Mouse (Mus musculus) MEL (cell line): ENCODE data around the gene Akap13.

Experiments
- CTCF ChIP-seq, 3 experiments: IDR thresholded peaks in 2 of 3; conservative IDR thresholded peaks in 1 of 3; 2 replicates each; pipeline ENCODE4 v1.5.1; 2011 to 2012; ENCODE audit warnings: low read length in 3 of 3, low read depth in 2 of 3, mild to moderate bottlenecking in 2 of 3, improper control_type of control experiment in 1 of 3, inconsistent platforms in 1 of 3, mixed read lengths in 1 of 3, moderate library complexity in 1 of 3; ENCODE audit not compliant: control insufficient read depth in 1 of 3, insufficient read depth in 1 of 3, poor library complexity in 1 of 3, severe bottlenecking in 1 of 3
- ELF1 ChIP-seq: IDR thresholded peaks from 2 replicates; pipeline ENCODE4 v1.6.1; 2014; ENCODE audit warnings: low read depth, mild to moderate bottlenecking, inconsistent platforms, low read length, improper control_type of control experiment, moderate library complexity
- EP300 ChIP-seq, 2 experiments: IDR thresholded peaks; 2 replicates each; pipeline ENCODE4 v1.6.1; 2011; ENCODE audit warnings: improper control_type of control experiment in 2 of 2, low read length in 2 of 2, low read depth in 1 of 2, mild to moderate bottlenecking in 1 of 2
- GATA1 ChIP-seq: IDR thresholded peaks from 2 replicates; pipeline ENCODE4 v1.6.1; 2011; ENCODE audit warnings: low read depth, low read length, improper control_type of control experiment
- MEF2A ChIP-seq: IDR thresholded peaks from 2 replicates; pipeline ENCODE4 v1.6.1; 2014; ENCODE audit warnings: low read depth, mild to moderate bottlenecking, inconsistent platforms, low read length, improper control_type of control experiment; ENCODE audit not compliant: poor library complexity, insufficient replicate concordance, severe bottlenecking; ENCODE audit errors: extremely low read depth
- MYC ChIP-seq: IDR thresholded peaks from 2 replicates; pipeline ENCODE4 v1.6.1; 2011; ENCODE audit warnings: low read depth, mild to moderate bottlenecking, low read length, improper control_type of control experiment, moderate library complexity
- NRF1 ChIP-seq: IDR thresholded peaks from 2 replicates; pipeline ENCODE4 v1.6.1; 2014; ENCODE audit warnings: low read depth, mild to moderate bottlenecking, inconsistent platforms, low read length, improper control_type of control experiment, moderate library complexity; ENCODE audit not compliant: poor library complexity, insufficient read depth, severe bottlenecking
- POLR2A ChIP-seq, 2 experiments: IDR thresholded peaks; 2 replicates each; pipeline ENCODE4 v1.6.1; 2011 to 2012; ENCODE audit warnings: low read length in 2 of 2, mild to moderate bottlenecking in 2 of 2, control low read depth in 1 of 2, improper control_type of control experiment in 1 of 2, low read depth in 1 of 2, moderate library complexity in 1 of 2; ENCODE audit not compliant: control insufficient read depth in 1 of 2, insufficient read depth in 1 of 2, poor library complexity in 1 of 2
- POLR2AphosphoS2 ChIP-seq: IDR thresholded peaks from 2 replicates; pipeline ENCODE4 v1.6.1; 2011; ENCODE audit warnings: low read length, improper control_type of control experiment
- TAL1 ChIP-seq: IDR thresholded peaks from 2 replicates; pipeline ENCODE4 v1.6.1; 2012; ENCODE audit warnings: mild to moderate bottlenecking, inconsistent platforms, low read length, moderate library complexity, mixed read lengths
- ZKSCAN1 ChIP-seq: IDR thresholded peaks from 2 replicates; pipeline ENCODE4 v1.6.1; 2012; ENCODE audit warnings: low read depth, mild to moderate bottlenecking, inconsistent platforms, low read length, improper control_type of control experiment, moderate library complexity

GRCm38 (mm10) chr7:75578647-75579046, 123.3 kb downstream of the Akap13 start:
- TF ChIP-seq GATA1 = no peak
- TF ChIP-seq CTCF (IDR thresholded peaks at IDR 0.05 in 2 of 3, conservative IDR thresholded peaks at IDR 0.05 in 1 of 3; ENCODE audit: control insufficient read depth in 1 of 3, insufficient read depth in 1 of 3, low read depth in 2 of 3, low read length in 3 of 3, poor library complexity in 1 of 3, severe bottlenecking in 1 of 3) = no peak
- no peak for TF ChIP-seq NRF1
- TF ChIP-seq POLR2A (IDR thresholded peaks at IDR 0.05; ENCODE audit: control insufficient read depth in 1 of 2, insufficient read depth in 1 of 2, low read depth in 1 of 2, low read length in 2 of 2, poor library complexity in 1 of 2) = no peak
- TF ChIP-seq TAL1 = no peak
- no peak for TF ChIP-seq ZKSCAN1
- no peak for TF ChIP-seq POLR2AphosphoS2
- TF ChIP-seq MEF2A = no peak
- TF ChIP-seq EP300 (IDR thresholded peaks at IDR 0.05; ENCODE audit: low read depth in 1 of 2, low read length in 2 of 2) = no peak
- no peak for TF ChIP-seq MYC
- TF ChIP-seq ELF1 = no peak
